Mouse (Mus musculus): ENCODE results near the gene 4930558K02Rik. TPM values are rescaled to one million over a fixed set of nuclear protein-coding genes. Genes with fewer than 3 reads are reported as not detected.

Gene 4930558K02Rik
- total RNA-seq, 2 experiments from 2014 or later: not detected

- no peak for ATAC-seq (replicated peaks; ENCODE audit: poor library complexity)
These were observed 71.5 kb downstream of the 4930558K02Rik start for GRCm38 (mm10) chr1:161907795-161908457.

GRCm38 (mm10) chr1:161907111-161907510, 72.3 kb downstream of the 4930558K02Rik start:
- ATAC-seq (replicated peaks; ENCODE audit: poor library complexity): no peak

DNA sequence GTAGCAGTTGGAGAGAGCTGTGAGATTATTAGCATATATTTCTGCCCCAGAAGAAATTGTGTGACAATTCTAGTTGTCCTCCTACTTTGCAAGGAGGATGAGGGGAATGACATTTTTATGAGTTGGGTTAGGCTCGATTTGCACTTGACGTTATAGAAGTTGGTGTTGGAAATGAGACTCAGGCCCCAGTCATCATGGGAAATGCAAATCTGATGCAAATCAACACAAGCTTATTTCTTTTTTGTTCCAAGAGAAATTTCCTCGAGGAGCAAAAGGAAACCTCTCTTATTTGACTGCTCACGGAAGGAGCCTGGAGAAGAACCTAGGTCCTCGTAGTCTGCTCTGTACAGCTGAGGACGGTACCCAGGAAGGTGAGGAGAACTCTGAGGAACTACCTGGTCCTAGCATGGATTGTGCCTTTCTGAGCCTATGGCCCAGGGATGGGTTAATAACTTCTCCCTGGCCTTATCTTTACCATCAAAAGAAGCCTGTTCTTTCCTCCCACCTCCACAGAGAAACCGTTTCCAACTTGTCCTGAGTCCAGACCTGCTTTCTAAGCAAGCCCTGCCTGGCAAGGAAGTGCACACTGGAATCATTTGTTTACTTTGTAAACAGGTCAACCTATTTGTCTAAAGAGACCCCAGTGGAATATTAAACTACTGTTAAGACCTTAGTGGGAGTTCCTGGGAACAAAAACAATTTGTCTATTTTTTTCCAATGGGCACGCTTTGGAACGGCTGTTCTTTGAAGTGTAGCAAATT, 76.6 kb downstream of the 4930558K02Rik start:
- no peak for ATAC-seq (replicated peaks; ENCODE audit: poor library complexity)

DNA sequence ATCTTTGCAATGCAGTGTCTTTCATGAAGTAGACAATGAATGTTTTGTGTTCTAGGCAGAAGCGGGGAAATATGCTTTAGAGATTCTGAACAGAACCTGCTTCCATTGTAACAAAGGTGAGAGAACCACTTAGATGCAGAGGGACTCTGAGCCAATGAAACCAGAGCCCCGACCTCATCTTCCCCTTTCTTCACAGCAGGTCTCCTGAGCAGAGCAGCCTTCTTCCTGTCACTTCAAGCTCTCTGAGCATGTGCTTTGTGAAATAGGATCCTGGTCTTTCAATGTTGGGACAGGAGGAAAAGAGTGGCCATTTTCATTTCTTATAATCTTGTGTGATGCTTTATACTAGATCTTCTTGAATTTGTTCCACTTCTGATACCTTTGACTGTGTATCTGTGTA, 79.3 kb downstream of the 4930558K02Rik start:
- ATAC-seq (replicated peaks; ENCODE audit: poor library complexity): peak; percentile 50

- ATAC-seq (replicated peaks; ENCODE audit: poor library complexity): peak; percentile 44
These were observed 82.2 kb downstream of the 4930558K02Rik start for GRCm38 (mm10) chr1:161897235-161897634.

DNA sequence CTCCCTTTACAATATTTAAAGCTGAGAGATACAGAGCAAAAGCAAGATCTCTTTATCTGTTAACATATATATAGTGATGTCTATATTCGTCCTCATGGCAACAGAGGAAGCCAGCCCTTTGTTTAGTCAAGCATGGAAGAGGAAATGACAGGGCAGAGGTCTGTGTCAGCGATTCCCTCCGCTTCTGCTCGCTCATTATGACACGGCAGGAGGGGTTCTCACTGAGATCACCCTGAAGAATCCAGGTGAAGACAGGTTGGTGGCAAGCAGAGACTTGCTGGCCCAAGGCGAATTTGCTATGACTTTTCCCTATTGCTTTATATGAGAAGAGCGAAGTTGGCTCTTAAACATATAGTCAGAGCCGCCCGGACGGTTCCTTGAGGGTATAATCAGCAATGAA, 83.3 kb downstream of the 4930558K02Rik start:
- ATAC-seq (replicated peaks; ENCODE audit: poor library complexity): peak; percentile 38

DNA sequence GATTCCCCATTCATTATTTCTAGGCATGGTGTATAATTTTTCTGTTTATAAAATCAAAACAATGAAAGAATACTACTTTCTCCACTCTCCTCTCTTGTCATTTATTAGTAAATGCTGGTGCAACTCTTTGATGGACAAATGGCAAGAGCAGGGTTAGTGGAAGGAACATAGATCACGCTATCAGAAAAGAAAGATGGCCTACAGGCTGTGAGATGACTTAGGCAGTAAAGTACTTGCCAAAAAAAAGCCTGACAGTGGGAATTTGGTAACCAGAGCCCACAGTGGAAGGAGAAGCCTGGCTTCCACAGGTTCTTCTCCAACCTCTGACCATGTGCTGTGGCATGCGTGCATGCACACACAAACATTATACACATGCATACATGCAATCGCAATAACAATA, 84.4 kb downstream of the 4930558K02Rik start:
- no peak for ATAC-seq (replicated peaks; ENCODE audit: poor library complexity)

DNA sequence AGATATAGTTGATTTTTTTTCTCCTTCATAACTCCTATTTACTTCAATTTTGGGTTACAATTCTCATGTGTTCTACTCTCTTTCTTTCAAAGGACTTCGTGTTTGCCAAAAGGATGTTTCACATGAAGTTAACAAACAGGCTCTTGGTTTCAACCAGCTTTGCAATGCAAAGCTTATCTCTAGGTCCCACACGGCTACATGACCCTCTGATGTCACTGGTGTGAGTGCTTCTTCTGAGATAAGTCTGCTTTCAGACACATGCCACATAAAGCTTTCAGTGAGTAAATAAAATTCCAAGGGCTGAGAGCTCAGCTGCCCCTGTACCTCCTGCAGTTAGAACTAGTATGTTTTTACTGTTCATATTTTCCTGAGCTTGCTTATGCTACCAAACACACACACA, 84.9 kb downstream of the 4930558K02Rik start:
- peak; percentile 87 for ATAC-seq (replicated peaks; ENCODE audit: poor library complexity)

GRCm38 (mm10) chr1:161894126-161894525, 85.3 kb downstream of the 4930558K02Rik start:
- ATAC-seq (replicated peaks; ENCODE audit: poor library complexity): peak; percentile 41

Other genes with a start within 250 kb of the 4930558K02Rik start
- not detected in 2 replicates for gene Fasl, start 191.1 kb downstream of the 4930558K02Rik start, total RNA-seq (2015)
- 0.25 TPM in 1 of 2 replicates, not detected in the other for gene Fasl, start 191.1 kb downstream of the 4930558K02Rik start, total RNA-seq (2017)
- 47.0 and 49.6 TPM in 2 replicates for gene Suco, start 103.0 kb downstream of the 4930558K02Rik start, total RNA-seq (2015)
- 87.0 and 116 TPM in 2 replicates for gene Suco, start 103.0 kb downstream of the 4930558K02Rik start, total RNA-seq (2017)
- 11.9 and 13.7 TPM in 2 replicates for gene Pigc, start 10.4 kb downstream of the 4930558K02Rik start, total RNA-seq (2015)
- 17.4 and 20.1 TPM in 2 replicates for gene Pigc, start 10.4 kb downstream of the 4930558K02Rik start, total RNA-seq (2017)

Data from megakaryocyte progenitor cell, adult 5-6 weeks (primary cell).